Mouse (Mus musculus): Measurements from ENCODE around the gene Gpr87.

DNA sequence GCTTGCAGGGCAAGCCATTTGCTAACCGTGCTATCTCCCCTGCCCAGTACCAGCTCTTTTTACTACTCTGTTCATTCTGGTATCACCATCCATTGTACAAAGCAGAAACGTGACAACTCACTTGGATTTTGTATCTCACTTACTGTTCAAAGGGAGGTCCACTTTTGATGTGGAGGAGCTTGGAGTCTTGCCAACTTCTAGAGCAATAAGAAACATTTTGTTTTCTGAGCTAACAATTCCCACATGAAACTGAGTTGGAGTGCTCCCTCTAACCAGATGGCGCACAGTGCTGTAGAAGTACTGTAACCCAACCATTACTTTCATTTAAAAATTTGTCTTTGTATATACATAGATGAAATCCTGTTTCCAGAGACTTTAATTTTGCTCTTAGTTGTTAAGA is 36.0 kb upstream of the Gpr87 start:
- TF ChIP-seq CTCF (IDR thresholded peaks at IDR 0.05; ENCODE audit: low read depth, low read length) (no peak), GATA1 (IDR thresholded peaks at IDR 0.05; ENCODE audit: borderline replicate concordance, low read length) (no peak), TAL1 (conservative IDR thresholded peaks at IDR 0.05; ENCODE audit: low read depth, low read length) (no peak), GATA2 (IDR thresholded peaks at IDR 0.05; ENCODE audit: borderline replicate concordance, low read depth, low read length) (no peak)

Measured in G1E (cell line).